Mouse (Mus musculus) forebrain, embryonic 12.5 days (tissue): Measurements from ENCODE around the gene Zfp566. TPM values are rescaled to one million over a fixed set of nuclear protein-coding genes. Genes with fewer than 3 reads are reported as not detected.

Experiments
- ATAC-seq: fragments of 200-750 bp; cut with Nextera tagmentation; 2 replicates; pipeline ENCODE4 v1.8.0; 2017; ENCODE audit warnings: moderate TSS enrichment; ENCODE audit not compliant: low FRiP score
- H3K27ac ChIP-seq: fragments of 300-500 bp; sonication (generic); 2 replicates; pipeline ENCODE4 v1.5.1; 2016; ENCODE audit warnings: mild to moderate bottlenecking
- H3K27me3 ChIP-seq: fragments of 300-500 bp; sonication (generic); 2 replicates; pipeline ENCODE4 v1.6.1; 2016; ENCODE audit warnings: mild to moderate bottlenecking
- H3K36me3 ChIP-seq: fragments of 300-500 bp; sonication (generic); replicated peaks from 2 replicates; pipeline ENCODE4 v1.6.1; 2016; ENCODE audit warnings: mild to moderate bottlenecking
- H3K4me1 ChIP-seq: fragments of 300-500 bp; sonication (generic); 2 replicates; pipeline ENCODE4 v1.6.1; 2016
- H3K4me2 ChIP-seq: fragments of 300-500 bp; sonication (generic); 2 replicates; pipeline ENCODE4 v1.6.1; 2016; ENCODE audit warnings: mild to moderate bottlenecking, moderate library complexity
- H3K4me3 ChIP-seq: fragments of 300-500 bp; sonication (generic); replicated peaks from 2 replicates; pipeline ENCODE4 v1.5.1; 2016; ENCODE audit warnings: mild to moderate bottlenecking
- H3K9ac ChIP-seq: fragments of 300-500 bp; sonication (generic); 2 replicates; pipeline ENCODE4 v1.6.1; 2016; ENCODE audit warnings: mild to moderate bottlenecking
- H3K9me3 ChIP-seq: fragments of 300-500 bp; sonication (generic); 2 replicates; pipeline ENCODE4 v1.6.1; 2016
- WGBS: fragments of 180-500 bp; shearing (Covaris S2); methylation state at CpG from one replicate; pipeline ENCODE4 v1.1.7; 2016; 5-methylcytosine and 5-hydroxymethylcytosine counted together
- microRNA-seq: library from miRNA; unstranded; fragments of <30 nt; microRNA quantifications from one replicate; pipeline ENCODE4, GENCODE M21; 2017
- polyA plus RNA-seq: library from polyadenylated mRNA; unstranded; fragments of >200 nt; fragmentation: Nextera tagmentation; extraction: Ambion mirVana; gene quantifications from 2 replicates; pipeline ENCODE4 v1.2.1, GENCODE M21; 2016

Gene Zfp566
- polyA plus RNA-seq, 1 experiment from 2014 or later, result 16.2 TPM

- WGBS, result 90% methylated on average over 4 of the region's 4 CpGs
- Histone ChIP-seq H3K9me3 (no peaks in the 10 kb centered on the region), H3K4me2 (no peak overlapping the region), H3K4me3 (no peak overlapping the region), H3K27ac (no peak overlapping the region), H3K27me3 (no peaks in the 10 kb centered on the region), H3K36me3 (no peaks in the 10 kb centered on the region; the same call in 1 of the 2 replicates), H3K9ac (no peak overlapping the region), H3K4me1 (peaks cover 11% of the 10 kb centered on the region)
- no peak for ATAC-seq
Observed at GRCm38 (mm10) chr7:30048126-30048525, 42.2 kb downstream of the Zfp566 start.

- H3K4me3 ChIP-seq, result no peak overlapping the region
- no peak for ATAC-seq
- no peaks in the 10 kb centered on the region; the same call in 1 of the 2 replicates for H3K36me3 ChIP-seq
- no peak overlapping the region for H3K9ac ChIP-seq
- H3K27me3 ChIP-seq, result no peaks in the 10 kb centered on the region
- 62% methylated on average over 9 of the region's 9 CpGs for WGBS
- no peaks in the 10 kb centered on the region for H3K9me3 ChIP-seq
- H3K27ac ChIP-seq, result no peak overlapping the region
- no peak overlapping the region for H3K4me2 ChIP-seq
- H3K4me1 ChIP-seq, result no peaks in the 10 kb centered on the region
Observed at GRCm38 (mm10) chr7:30044354-30044753, 46.0 kb downstream of the Zfp566 start.

GRCm38 (mm10) chr7:30034331-30034730 is 56.0 kb downstream of the Zfp566 start:
- Histone ChIP-seq H3K27me3 (no peaks in the 10 kb centered on the region), H3K9me3 (no peaks in the 10 kb centered on the region), H3K4me2 (no peak overlapping the region), H3K9ac (no peak overlapping the region), H3K4me3 (no peak overlapping the region), H3K4me1 (no peaks in the 10 kb centered on the region), H3K36me3 (peaks cover 28% of the 10 kb centered on the region), H3K27ac (no peak overlapping the region)
- WGBS, result 94% methylated on average over 12 of the region's 12 CpGs
- no peak for ATAC-seq

GRCm38 (mm10) chr7:30031379-30031778 is 58.9 kb downstream of the Zfp566 start:
- Histone ChIP-seq H3K9me3 (no peaks in the 10 kb centered on the region), H3K4me2 (no peak overlapping the region), H3K9ac (no peak overlapping the region), H3K27me3 (no peaks in the 10 kb centered on the region), H3K27ac (no peak overlapping the region), H3K4me3 (no peak overlapping the region), H3K36me3 (peaks cover 18% of the 10 kb centered on the region), H3K4me1 (no peaks in the 10 kb centered on the region)
- WGBS, result 77% methylated on average over 3 of the region's 3 CpGs
- no peak for ATAC-seq

- no peak for ATAC-seq
- H3K4me2 ChIP-seq, result no peak overlapping the region
- H3K4me1 ChIP-seq, result no peaks in the 10 kb centered on the region
- no peaks in the 10 kb centered on the region for H3K9me3 ChIP-seq
- H3K9ac ChIP-seq, result no peak overlapping the region
- no peak overlapping the region for H3K27ac ChIP-seq
- H3K36me3 ChIP-seq, result peaks cover 22% of the 10 kb centered on the region
- H3K4me3 ChIP-seq, result no peak overlapping the region
- WGBS, result 56% methylated on average over 6 of the region's 6 CpGs
- no peaks in the 10 kb centered on the region for H3K27me3 ChIP-seq
Observed at GRCm38 (mm10) chr7:30030677-30031076, 59.6 kb downstream of the Zfp566 start.

- no peaks in the 10 kb centered on the region for H3K4me1 ChIP-seq
- H3K9me3 ChIP-seq, result no peaks in the 10 kb centered on the region
- no peak overlapping the region for H3K9ac ChIP-seq
- H3K36me3 ChIP-seq, result peaks cover 41% of the 10 kb centered on the region
- H3K27ac ChIP-seq, result no peak overlapping the region
- WGBS, result 89% methylated on average over 3 of the region's 3 CpGs
- no peak overlapping the region for H3K4me2 ChIP-seq
- no peaks in the 10 kb centered on the region for H3K27me3 ChIP-seq
- no peak for ATAC-seq
- H3K4me3 ChIP-seq, result no peak overlapping the region
Observed at GRCm38 (mm10) chr7:30028572-30028971, 61.8 kb downstream of the Zfp566 start.

Small RNA genes within 50 kb of the gene (microRNA-seq; reads per million reads assigned to microRNA genes)
- not detected for gene Gm23368

Other genes with a start within 250 kb of the Zfp566 start
- 11.9 and 12.8 TPM in 2 replicates for gene Zfp940, start 236.9 kb downstream of the Zfp566 start, polyA plus RNA-seq
- 10.6 and 12.1 TPM in 2 replicates for gene Zfp420, start 230.5 kb downstream of the Zfp566 start, polyA plus RNA-seq
- gene Zfp27, start 184.0 kb downstream of the Zfp566 start, polyA plus RNA-seq, result 13.4 and 15.1 TPM in 2 replicates
- 6.6 and 7.6 TPM in 2 replicates for gene Zfp383, start 182.3 kb downstream of the Zfp566 start, polyA plus RNA-seq
- 15.4 and 16.5 TPM in 2 replicates for gene Zfp74, start 136.4 kb downstream of the Zfp566 start, polyA plus RNA-seq
- 10.3 and 12.1 TPM in 2 replicates for gene Zfp568, start 106.6 kb downstream of the Zfp566 start, polyA plus RNA-seq
- gene Zfp14, start 39.1 kb downstream of the Zfp566 start, polyA plus RNA-seq, result 6.0 and 6.1 TPM in 2 replicates
- 4.7 and 8.9 TPM in 2 replicates for gene Zfp82, start 17.6 kb downstream of the Zfp566 start, polyA plus RNA-seq
- 2.7 and 6.9 TPM in 2 replicates for gene Gm26920, start 117 bp downstream of the Zfp566 start, polyA plus RNA-seq
- gene Zfp260, start 4.2 kb upstream of the Zfp566 start, polyA plus RNA-seq, result 129 TPM in 2 replicates
- gene Zfp382, start 31.4 kb upstream of the Zfp566 start, polyA plus RNA-seq, result 16.1 and 21.2 TPM in 2 replicates
- 23.6 and 25.8 TPM in 2 replicates for gene Zfp146, start 79.2 kb upstream of the Zfp566 start, polyA plus RNA-seq
- gene Cox7a1, start 93.6 kb upstream of the Zfp566 start, polyA plus RNA-seq, result 3.0 and 3.7 TPM in 2 replicates
- 44.5 and 51.3 TPM in 2 replicates for gene Capns1, start 108.3 kb upstream of the Zfp566 start, polyA plus RNA-seq
- 164 TPM in 2 replicates for gene Polr2i, start 141.4 kb upstream of the Zfp566 start, polyA plus RNA-seq
- gene Tbcb, start 141.7 kb upstream of the Zfp566 start, polyA plus RNA-seq, result 245 and 256 TPM in 2 replicates
- gene Ovol3, start 145.2 kb upstream of the Zfp566 start, polyA plus RNA-seq, result 0.28 TPM in 1 of 2 replicates, not detected in the other
- 0.51 and 0.68 TPM in 2 replicates for gene Thap8, start 189.6 kb upstream of the Zfp566 start, polyA plus RNA-seq
- 17.2 and 18.6 TPM in 2 replicates for gene Wdr62, start 189.9 kb upstream of the Zfp566 start, polyA plus RNA-seq
- gene Clip3, start 201.2 kb upstream of the Zfp566 start, polyA plus RNA-seq, result 77.2 and 87.9 TPM in 2 replicates
- 73.2 and 79.0 TPM in 2 replicates for gene Alkbh6, start 218.2 kb upstream of the Zfp566 start, polyA plus RNA-seq
- gene Syne4, start 224.3 kb upstream of the Zfp566 start, polyA plus RNA-seq, result 21.8 and 23.5 TPM in 2 replicates
- 2.0 TPM in 1 of 2 replicates, not detected in the other for gene E130208F15Rik, start 231.2 kb upstream of the Zfp566 start, polyA plus RNA-seq
- 22.0 and 23.8 TPM in 2 replicates for gene Sdhaf1, start 233.4 kb upstream of the Zfp566 start, polyA plus RNA-seq